Mouse (Mus musculus): Measurements from ENCODE around the gene Ush1g.
A peak's percentile ranks its signal among the peaks of the same experiment; 100 is the strongest.

The Ush1g gene

DNA sequence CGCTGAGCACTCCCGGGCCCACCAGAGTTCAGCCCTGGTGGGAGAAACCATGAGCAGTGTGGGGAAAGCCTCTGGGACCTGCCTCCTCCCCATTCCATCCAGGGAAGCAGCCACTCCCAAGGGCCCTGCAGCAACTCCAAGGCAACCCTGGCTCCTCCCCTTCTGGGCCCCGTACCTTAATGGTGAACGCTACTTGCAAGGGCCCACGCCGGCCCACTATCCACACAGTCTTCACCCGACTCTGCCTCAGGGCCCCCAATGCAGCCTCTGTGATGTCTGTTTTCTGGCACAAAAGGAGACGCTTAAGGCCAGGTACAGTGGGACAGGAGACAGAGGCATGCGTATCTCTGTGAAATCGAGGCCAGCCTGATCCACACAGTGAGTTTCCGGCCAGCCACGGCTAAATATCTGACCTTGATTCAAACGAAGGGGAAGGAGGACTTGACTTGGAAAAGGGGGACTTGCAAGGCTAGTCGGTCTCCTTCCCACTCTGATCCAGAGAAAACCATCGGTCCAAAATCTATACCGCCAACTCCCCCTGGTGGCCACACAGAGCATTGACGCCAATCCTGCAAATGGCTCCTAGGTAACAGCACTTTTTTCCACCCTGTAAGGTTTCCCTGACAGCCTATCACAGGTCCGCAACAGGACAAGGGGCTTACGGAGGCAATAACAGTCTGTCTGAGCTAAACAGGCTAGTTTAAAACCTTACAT lies 51.5 kb downstream of the Ush1g start:
- peak; percentile 87 for DNase-seq (ENCODE audit: low read depth, low spot score)

DNA sequence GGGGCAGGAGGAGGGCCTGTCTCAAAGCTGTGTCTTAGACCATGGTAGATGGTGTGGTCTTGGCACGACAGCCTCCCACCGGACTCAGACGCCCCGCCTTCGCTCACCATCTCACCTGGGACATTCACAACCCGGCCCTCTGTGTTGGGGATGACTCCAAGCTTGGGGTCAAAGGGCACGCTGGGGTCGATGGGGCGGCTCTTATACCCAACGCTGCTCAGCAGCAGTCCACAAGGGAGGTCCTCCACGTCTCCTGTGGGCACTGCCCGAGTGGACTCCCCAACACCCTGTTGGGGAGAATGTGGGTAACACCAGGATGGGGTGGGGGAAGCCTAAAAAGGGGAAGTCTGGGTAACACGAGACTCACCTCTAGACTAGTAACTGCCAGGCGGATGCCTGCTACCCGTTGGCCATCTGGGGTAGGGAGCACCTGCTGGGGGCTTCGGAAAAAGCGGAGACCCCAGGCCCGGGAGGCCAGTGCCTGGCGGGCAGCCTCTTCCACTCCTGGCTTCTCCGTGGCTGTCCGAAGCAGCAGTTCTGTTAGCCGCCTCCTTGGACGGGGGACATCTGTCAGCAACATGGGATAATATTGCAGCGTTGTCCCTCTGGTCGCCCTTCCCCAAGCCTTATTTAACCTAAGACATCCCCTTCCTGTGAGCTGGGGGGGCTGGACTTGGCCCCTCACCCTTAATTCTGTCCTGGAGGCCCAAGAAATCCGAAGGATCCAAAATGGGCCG lies 52.3 kb downstream of the Ush1g start:
- no peak for DNase-seq (ENCODE audit: low read depth, low spot score)

DNA sequence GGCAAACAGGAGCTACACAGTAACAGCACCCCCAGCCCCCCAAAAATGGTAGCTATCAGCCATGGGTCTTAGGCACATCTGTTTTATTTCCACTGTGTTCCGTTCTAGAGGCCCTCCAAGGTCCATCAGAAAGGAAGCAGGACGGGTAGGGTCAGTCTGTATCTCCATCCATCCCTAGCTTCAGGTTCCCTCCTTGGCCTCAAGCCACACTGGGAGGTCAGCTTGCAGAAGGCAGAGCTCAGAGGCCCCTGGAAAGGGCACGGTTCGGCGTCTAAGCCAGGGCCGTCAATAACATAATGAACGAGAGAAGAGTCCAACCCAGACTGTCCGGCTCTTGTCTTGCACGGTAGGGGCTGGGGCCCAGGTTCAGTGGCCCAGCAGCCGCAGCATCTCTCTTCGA lies 53.9 kb downstream of the Ush1g start:
- no peak for DNase-seq (ENCODE audit: low read depth, low spot score)

- no peak for DNase-seq (ENCODE audit: low read depth, low spot score)
Observed at GRCm38 (mm10) chr11:115267061-115267883, 54.6 kb downstream of the Ush1g start, which contains the start of gene Grin2c. Gene Grin2c (minus strand): TSS chr11:115267243.

DNA sequence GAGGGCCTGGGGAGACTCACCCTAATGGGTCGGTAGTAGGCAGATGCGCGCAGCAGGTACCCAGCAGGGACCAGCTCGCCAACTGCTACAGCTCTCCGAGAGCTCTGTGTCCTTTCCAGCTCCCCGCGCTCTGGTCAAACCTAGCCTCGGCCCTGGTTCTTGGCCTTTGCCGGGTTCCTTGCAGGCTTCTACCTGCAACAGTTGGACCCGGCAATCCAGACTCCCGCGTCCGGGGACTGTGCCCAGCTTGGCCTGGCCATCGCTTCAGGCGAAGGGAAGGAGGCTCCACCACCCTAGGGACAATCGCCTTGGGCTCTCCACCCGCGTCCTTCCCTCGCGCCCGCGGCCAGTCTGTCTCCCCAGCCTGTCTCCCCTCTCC lies 55.5 kb downstream of the Ush1g start:
- no peak for DNase-seq (ENCODE audit: low read depth, low spot score)

GRCm38 (mm10) chr11:115265771-115266399 lies 56.0 kb downstream of the Ush1g start:
- no peak for DNase-seq (ENCODE audit: low read depth, low spot score)

Data from R1 (cell line).